Mouse (Mus musculus): ENCODE measurements around the gene Rhbdl3.

GRCm38 (mm10) chr11:80377712-80378451 lies 77.2 kb downstream of the Rhbdl3 start, which contains the start of gene 5730455P16Rik:
- TF ChIP-seq HCFC1 (IDR thresholded peaks at IDR 0.05; ENCODE audit: borderline replicate concordance, insufficient read depth, low read length) (peak; percentile 84), ZC3H11A (IDR thresholded peaks at IDR 0.05; ENCODE audit: borderline replicate concordance, low read depth, low read length) (no peak), CHD2 (IDR thresholded peaks at IDR 0.05; ENCODE audit: low read depth, low read length) (peak; percentile 39; the same call in 1 of the 2 replicates), ZNF384 (IDR thresholded peaks at IDR 0.05; ENCODE audit: low read depth, low read length) (0 out of 2 replicates have a peak, but pooled peaks have one; percentile 23)
